Mouse (Mus musculus): Measurements from ENCODE around the gene Arid1b.

Arid1b gene

DNA sequence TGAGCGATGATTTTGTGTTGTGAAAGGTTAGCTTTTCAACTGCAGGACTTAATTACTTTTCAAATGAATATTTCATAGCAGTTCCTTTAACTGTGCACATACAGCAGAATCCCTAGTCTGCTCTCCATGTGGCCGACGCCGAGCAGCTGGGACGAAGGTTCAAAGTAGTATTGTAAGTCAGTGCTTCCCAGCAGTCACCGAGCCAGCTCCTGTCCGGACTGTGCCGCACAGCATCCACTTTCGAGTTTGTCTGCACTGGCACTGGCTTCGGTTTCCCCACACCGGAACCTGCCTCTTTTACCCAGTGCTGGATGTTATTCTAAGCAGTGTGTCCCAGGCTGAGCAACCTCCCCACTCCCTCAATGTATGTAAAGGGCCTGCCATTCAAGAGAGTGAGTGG lies 157.7 kb downstream of the Arid1b start:
- no peak for DNase-seq (ENCODE audit: low read depth, low spot score)

DNA sequence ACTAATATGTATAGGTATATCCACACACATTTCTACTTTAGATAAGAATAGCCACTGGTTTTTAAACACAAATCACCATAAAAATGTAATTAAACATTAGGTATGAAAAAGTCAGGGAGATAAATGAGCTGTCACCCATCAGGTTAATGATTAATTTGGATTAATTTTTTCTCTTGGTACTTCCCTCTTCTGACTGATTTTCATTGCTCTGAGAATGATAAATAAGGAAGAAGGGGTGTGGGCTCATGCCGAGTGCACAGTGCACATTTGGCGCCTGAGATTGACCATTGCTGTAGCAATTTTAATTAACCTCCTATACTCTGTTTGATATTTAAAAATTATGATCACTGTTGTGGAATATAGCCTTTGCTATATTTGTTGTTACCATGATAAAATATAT lies 159.3 kb downstream of the Arid1b start:
- no peak for DNase-seq (ENCODE audit: low read depth, low spot score)

DNA sequence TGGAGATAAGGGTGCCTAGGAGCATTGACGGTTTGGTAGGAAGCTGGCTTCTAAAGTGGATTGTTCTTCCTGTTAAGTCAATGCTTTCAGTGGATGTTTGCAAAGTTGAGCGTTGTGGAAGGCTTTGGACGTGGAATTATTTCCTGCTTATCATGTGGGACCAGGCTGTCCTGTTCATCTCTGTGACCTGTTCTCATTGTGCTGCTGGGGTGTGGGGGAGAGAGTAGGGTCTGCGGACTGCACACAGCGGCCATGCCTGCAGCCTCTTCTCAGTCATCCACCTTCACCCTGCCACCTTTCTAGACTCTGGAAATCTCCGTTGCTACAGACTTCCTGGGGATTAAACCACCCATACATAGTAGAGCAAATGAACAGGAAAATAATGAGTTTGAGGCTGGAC lies 160.2 kb downstream of the Arid1b start:
- no peak for DNase-seq (ENCODE audit: low read depth, low spot score)

DNA sequence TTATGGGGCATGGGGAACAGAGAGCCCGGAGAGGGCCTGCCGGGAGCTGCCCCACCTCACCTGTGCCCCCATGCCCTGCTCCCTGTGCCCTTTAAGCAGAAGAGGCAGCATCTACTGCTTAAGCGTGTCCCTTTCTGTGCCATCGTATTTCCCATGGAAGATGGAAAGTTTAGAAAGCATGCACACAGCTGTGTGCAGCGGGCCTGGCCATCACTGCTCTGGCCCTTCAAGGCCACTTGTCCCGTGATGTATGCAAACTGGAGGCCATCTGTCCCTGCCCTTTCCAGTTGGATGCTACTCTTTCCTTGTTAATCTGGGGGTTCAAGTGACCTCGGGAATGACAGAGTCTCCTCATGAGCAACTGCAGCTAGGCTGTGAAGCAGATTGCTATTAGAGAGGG lies 163.5 kb downstream of the Arid1b start:
- DNase-seq (ENCODE audit: low read depth, low spot score): no peak

DNA sequence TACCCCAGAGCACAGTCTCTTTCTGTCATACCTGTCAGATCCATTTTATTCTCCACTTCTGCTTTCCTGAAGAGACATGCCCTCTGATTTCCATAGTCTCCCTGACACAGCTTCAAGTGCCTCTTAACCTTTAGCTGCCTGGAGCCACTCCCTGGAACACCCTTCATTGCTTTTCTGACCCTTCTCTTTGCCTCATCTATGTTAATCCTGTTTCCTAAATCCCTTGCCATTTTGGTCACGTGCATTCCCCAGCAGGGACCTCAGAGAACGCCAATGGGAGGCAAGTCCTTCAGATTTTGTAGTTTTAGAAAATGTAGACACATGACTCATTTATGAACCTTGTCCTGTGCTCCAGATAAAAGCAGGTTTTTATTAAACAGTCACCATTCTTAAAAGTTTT lies 168.4 kb downstream of the Arid1b start:
- DNase-seq (ENCODE audit: low read depth, low spot score): no peak

DNA sequence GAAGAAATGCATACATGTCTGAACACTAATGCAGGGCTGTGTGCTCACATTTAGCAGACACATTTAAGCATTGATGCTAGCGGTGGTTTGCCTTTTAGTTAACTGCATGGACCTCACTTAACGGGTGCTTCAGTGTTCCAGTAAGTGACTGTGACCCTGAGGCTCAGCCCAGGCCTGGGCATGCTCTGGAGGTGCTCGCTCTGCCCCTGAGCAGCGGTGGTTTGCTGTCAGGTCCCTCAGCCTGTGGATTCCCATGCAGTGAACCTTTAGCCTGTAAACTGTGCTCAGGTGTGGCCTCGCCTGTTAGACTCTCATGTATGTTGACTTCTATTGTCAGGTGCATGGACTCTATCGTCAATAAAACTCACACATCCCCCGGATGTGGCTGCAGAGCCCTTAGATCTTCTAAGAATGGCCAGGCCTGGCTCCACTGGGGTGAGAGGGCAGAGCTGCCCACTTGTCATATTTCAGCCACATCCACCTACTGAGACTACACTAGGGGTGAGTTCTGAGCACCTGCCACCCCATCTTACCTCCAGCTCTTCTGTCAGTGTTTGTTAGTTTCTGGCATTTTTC lies 169.2 kb downstream of the Arid1b start:
- DNase-seq (ENCODE audit: low read depth, low spot score): no peak

DNA sequence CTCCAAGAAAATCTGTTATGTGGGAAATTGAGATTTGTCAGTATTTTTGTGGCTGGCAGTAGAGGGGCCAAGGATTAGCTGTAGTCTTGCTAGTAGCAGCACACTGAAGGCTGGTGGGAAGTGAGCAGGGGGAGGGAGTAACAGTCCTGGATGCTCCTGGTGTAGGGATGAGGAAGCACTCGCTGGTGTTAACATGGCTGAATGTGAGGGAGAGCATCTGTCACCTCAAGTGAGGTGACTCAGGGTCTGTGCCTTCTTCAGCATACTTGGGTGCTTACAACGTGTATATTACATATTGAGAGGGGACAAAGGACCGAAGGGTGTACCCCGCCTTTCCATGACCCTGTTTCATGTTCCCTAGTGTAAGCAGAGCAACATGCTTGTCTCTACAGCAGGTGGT lies 170.7 kb downstream of the Arid1b start:
- DNase-seq (ENCODE audit: low read depth, low spot score): no peak

DNA sequence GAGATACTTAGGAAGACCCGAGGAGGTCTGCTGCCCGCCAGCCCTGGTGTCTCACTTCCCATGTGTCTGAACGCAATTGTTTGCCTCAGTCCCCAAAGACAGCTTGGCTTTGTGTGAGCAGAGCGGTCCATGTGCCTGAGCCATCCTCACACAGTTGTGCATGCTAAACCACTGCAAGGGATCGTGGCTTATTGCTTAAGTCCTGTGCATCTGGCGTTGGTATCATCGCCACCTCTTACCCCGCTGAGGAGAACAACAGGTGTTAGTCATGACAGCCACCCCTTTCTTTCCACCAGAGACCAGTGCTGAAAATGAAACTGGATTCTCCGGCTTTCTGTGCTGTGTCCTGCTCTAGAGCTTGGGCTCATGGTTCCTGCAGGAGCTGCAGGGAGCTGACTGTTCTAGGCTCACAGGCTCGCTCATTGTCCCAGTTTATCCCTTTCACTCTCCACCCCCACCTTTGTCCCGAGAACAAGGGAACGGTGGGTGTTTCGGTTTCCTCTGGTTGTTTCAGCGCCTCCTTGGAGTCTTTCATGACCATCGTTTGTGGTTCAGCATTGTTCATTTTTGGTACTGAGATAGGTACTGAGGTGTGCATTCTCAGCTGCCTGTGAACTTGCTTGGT lies 171.2 kb downstream of the Arid1b start:
- DNase-seq (ENCODE audit: low read depth, low spot score): no peak

DNA sequence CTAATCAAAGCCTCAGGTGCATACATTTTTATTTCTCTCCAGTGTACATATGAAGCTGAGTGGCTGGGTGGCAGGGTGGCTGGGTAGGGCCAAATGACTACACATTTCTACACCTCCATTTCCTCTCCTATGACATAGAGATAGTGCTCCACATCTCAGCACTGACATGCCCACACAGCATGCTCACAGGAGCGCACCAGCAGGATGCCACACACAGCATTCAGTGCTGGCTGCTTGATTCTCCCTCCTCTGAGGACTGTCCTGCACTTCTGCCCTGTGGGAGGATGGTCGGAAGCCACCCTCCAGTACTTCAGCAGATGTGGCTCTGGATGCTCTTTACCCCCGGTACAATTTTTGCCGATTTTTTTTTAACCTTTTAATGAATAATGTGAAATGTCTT lies 172.0 kb downstream of the Arid1b start:
- DNase-seq (ENCODE audit: low read depth, low spot score): no peak

DNA sequence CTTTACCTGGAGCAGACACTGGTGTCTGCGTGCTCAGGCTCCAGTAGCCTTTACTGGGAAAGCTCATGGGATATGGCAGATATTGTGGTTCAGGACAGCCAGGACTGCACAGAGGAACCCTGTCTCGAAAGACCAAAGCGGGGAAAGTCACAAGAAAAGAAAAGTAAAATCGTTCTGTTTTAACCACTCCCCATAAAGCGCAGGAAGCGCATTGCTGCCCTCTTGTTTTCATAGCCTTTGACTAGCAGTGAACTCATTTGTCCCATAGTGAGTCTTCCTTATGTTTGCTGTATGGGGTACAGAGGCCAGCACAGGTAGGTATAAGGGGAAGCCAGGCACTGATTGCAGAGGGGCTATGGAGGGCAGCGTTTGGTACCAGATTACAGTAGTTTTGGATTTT lies 173.9 kb downstream of the Arid1b start:
- no peak for DNase-seq (ENCODE audit: low read depth, low spot score)

DNA sequence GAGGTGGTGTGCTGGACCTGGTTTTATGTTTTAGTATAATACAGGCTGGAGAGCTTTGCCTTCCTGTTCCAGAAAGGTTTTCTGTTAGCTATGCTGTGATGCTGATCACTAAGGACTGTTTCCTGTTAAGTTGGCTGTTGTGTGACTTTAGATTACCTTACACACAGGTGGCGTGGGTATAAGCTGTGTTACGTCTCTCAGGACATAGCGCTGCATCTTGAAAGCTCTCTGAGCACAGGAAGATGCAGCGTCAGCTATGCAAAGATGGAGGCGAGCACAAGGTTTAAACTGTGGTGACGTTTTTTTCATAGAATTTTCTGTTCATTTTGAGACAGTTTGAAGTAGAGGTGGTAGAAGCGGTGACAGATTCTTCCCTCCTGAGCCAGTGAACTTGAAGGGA lies 174.5 kb downstream of the Arid1b start:
- no peak for DNase-seq (ENCODE audit: low read depth, low spot score)

DNA sequence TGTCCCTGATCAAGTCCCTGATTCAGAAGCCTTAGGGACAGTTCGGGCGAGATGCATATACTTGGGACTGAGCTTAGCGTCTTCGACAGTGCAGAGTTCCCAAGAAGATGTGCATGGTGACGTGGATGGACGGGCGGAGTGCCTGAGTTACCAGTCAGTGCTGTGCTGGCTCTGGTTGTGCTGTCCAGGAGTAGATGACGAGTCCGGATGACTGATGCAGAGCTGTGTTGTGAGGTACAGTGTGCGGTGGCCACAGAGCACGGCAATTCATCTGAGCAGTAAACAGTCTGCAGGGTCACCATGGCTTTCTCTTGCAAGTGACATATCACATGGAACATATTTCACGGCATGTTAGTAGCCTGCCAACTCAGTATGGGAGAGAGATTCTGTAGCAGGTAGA lies 176.2 kb downstream of the Arid1b start:
- no peak for DNase-seq (ENCODE audit: low read depth, low spot score)

DNA sequence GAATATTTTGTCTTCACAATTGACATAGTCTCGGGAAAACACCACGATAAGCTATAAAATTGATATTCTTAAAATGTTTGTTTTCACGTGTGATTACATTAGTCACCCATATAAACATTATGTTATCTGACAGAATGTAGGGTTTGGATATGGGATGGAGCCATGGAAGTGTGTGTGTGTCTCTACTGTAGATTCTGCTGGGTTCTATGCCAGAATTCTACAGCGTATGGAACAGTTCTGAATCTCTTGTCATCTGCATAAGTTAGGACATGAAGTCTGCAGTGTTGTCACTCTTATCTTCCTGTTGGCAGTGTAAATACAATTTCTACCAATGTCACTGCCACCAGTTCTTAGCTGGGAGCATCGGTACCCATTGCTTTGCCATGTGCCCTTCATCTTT lies 177.3 kb downstream of the Arid1b start:
- no peak for DNase-seq (ENCODE audit: low read depth, low spot score)

DNA sequence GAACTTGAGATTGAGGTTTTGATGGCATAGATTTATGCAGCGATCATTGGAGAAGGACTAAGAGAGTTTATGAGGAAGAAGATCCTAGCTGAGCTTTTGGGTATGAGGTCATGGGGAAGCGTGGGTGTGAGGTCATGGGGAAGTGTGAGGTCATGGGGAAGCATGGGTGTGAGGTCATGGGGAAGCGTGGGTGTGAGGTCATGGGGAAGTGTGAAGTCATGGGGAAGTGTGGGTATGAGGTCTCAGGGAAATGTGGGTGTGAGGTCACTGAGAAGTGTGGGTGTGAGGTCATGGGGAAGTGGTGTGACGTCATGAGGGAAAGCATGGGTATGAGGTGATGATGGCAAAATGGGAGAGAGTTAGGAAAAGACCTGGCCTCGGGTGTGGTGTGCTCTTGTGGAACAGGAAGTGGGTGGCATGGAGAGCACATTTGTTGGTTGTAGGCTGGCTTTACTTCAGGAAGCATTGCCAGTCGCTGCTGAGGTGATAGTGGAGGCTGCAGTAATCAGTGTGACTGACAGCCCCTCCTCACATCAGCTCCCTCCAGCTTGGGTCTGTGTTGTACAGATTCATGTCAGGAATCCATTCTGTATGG lies 180.4 kb downstream of the Arid1b start:
- DNase-seq (ENCODE audit: low read depth, low spot score): no peak

DNA sequence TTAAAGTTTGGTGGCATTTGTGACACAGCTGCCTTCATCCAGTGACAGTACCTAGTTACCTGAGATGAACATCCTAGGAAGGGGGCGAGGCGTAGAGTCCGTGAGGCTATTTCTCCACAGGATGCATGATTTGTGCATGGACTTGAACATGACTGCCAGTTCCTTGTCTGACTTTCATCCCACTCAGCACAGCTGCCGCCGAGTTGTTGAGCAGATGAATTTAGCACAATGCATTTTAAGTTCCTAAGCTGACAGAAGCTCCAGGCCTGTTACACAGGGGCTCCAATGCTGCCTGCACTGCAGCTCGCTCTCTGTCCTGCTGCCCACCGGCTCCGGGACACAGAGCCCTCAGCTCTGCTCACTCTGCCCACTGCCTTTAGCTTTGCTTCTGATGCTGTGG lies 181.4 kb downstream of the Arid1b start:
- no peak for DNase-seq (ENCODE audit: low read depth, low spot score)

DNA sequence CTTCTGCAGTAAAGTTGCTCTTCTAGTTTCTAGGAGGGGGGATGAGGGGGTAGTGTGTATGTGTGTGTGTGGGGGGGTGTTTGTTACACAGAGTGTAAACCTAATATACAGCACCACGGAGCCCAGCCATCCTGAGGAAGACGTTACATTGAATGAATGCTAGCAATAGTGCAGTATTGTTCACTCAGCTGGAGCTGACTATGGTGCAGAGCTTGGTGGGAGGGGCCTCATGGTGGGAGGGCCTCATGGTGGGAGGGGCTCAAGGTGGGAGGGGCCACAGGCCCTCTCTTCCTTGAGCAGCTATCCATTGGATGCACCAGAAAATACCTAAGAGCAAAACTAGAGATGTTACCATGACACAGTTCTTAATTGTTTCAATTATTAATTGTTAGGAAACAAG lies 182.2 kb downstream of the Arid1b start:
- no peak for DNase-seq (ENCODE audit: low read depth, low spot score)

DNA sequence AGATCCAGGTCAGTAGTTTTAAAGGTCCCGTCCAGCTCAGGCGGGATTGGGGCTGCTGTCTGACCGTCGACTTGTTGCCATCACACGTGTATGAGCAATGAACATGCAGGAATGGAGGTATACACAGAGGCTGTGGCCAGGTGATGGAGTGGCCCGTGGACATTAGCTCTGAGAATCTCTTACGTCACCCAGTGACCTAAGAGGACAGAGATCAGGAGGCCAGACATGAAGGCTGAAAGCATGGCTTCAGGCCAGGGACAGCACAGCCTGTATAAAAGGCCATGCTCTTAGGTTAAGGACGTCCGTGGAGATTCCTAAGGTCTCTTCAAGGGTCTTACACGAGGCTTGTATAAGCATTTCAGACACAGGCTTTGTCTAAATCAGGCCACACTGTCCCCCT lies 184.4 kb downstream of the Arid1b start:
- DNase-seq (ENCODE audit: low read depth, low spot score): no peak

DNA sequence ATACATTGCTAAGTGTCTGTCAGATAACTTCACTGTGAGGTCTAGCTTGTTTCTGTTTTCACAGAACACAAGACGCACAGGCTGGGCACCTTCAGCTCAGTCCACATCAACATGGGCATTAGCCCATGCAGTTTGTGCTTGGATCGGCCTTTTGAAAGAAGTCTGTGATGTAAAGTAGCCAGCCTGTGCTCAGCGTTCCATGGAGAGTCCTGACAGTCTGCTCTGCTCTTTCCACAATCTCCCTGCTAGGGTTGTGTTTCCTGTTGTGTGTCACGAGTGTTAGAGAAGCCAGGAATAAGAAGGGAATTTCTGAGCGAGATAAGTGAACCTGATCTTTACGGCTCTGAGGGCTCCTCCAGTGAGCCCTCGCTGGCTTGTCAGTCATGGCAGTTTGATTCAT lies 184.9 kb downstream of the Arid1b start:
- no peak for DNase-seq (ENCODE audit: low read depth, low spot score)

DNA sequence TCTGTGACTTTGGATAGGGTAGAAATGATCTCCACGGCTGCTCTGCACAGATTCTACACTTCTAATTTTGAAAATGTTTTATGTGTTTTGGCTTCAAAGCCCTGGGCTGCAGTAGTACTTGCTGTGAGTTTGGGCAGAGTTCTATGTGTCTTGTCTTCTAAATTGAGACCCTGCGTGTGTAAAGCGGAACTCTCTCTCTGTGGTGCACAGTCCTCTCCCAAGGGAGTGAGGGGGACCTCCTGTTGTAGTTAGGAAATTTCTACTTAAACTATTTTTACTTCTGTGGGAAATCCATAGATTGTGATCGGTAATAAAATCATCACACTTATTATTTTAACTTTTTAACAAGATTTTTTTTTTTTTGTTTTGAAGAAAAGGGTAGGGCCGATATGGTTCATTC lies 185.3 kb downstream of the Arid1b start:
- no peak for DNase-seq (ENCODE audit: low read depth, low spot score)

DNA sequence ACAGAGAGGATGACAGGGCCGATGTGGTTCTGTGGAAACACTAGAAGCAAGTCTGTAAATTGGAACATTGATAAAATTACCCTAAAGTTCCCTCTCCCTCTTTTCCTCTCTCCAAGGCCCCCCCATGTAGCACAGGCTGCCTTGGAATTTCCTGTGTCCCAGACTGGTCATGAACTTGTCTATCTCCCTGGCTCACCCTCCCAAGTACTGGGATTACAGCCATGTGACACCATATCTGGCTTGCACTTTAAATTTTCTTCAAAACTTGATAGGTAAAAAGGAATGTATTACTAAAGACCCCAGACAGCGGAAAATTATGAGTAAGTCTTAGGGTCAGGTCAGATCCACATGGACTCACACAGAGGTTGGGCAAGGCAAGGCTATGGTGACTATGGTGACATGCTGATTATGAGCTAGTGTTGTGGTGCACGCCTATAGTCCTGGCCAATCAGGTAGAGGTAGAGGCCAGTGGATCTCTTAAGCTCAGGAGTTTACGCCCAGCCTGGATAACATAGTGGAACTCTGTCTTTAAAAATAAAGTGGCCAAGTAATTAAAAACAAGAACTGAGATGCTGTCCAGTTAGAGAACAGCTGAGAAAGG lies 185.9 kb downstream of the Arid1b start:
- no peak for DNase-seq (ENCODE audit: low read depth, low spot score)

DNA sequence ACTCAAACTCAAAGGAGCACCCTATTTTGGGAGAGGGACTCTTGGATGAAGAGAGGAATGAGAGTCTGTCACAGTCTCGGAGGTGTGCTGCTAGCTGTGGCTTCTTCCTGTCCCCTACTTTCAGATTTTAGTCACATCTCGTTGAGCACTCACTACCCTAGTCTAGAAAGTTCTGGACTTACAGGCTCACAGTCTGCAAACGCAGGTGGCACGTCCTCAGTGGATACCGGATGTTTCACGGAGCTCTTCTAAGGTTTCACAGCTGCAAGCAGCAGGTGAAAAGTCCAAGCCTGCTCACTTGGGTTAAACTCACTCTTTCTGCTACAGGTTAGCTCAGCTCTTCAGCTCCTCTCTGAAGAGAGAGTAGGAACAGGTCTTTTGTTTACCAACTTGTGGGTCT lies 186.8 kb downstream of the Arid1b start:
- no peak for DNase-seq (ENCODE audit: low read depth, low spot score)

DNA sequence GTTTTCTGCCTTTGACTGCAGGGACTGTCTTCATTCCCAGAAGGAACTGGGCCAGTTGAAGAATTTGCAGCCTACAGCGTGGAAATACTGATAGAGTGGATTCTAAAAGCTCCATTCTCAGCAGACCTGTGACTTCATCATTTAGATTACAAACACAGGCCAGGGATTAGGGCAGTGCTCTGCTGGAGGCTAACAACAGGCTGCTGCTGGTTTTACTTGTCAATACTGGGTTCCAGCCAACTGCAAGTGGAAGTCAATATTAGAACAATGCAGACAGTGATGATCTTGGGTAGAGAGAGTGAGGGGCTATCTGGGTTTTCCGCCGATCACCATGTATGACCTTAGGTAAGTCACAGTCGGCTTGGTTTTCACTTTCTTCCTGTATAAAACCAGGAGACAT lies 188.4 kb downstream of the Arid1b start:
- no peak for DNase-seq (ENCODE audit: low read depth, low spot score)

DNA sequence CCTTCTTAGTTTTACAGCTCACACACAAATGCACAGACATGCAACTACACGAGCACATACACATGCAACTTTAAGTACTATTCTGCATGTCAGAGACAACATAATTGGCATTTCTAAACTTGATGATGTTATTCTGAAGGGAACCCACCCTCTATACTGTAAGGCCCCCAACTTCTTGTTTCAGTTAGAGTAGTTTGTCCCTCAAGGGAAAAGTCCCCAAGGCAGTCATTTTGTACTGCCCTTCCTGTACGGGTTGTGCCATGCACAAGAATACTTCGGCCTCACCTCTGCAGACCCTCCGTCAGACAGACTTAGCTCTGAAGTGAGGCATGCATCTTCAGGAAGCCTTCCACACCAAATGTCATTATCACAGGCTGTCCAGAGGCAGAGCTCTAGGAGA lies 191.4 kb downstream of the Arid1b start:
- DNase-seq (ENCODE audit: low read depth, low spot score): no peak

Data from embryo, embryonic 11.5 days (tissue).